9 mouse cellular contexts compared by ENCODE assay signal in genomic region chr4:56492537-56493221, GRCm38 (mm10).
DNase-seq lines count a peak whose midpoint lies in the region; ATAC-seq lines count a peak whose summit lies in the region.
"Had no signal": no experiment of that assay in that cellular context is flagged by ENCODE, and none has a peak within 500 bp of the region (broad histone marks: within the 10 kb centered on the region; RNA-seq: fewer than 3 reads in every experiment).

No protein-coding gene starts in this region.

- H3K9ac ChIP-seq in hindbrain, embryonic 15.5 days: no peak overlapping the region
- H3K9ac ChIP-seq: liver, embryonic 15.5 days had no signal

- H3K27ac ChIP-seq in hindbrain, embryonic 15.5 days (replicated peaks): no peak overlapping the region
- H3K27ac ChIP-seq: liver, embryonic 15.5 days had no signal

- peaks cover 6% of the 10 kb centered on the region; the same call in 1 of the 2 replicates for H3K4me1 ChIP-seq in hindbrain, embryonic 15.5 days (replicated peaks)
- H3K4me1 ChIP-seq: liver, embryonic 15.5 days had no signal

- no peaks in the 10 kb centered on the region for H3K9me3 ChIP-seq in hindbrain, embryonic 15.5 days
- H3K9me3 ChIP-seq: liver, embryonic 15.5 days had no signal

- DNase-seq in adipocyte (ENCODE audit: low spot score): peak; percentile 84
- DNase-seq in cerebellum, postnatal 10 days: peak; percentile 70 to 80
- DNase-seq in frontal cortex, postnatal 25 days (ENCODE audit: low spot score in 2 of 2): peak; percentile 42 to 55
- DNase-seq in layer of hippocampus, postnatal 10 days (ENCODE audit: low spot score in 2 of 2): peak; percentile 54 to 61
- peak; percentile 53 to 67 for DNase-seq in lung, postnatal 4 days
- DNase-seq in right cerebral cortex, postnatal 25 days: peak; percentile 65

- WGBS in hindbrain, embryonic 15.5 days: 32% methylated on average over 16 of the region's 16 CpGs

- H3K36me3 ChIP-seq in hindbrain, embryonic 15.5 days: no peaks in the 10 kb centered on the region
- H3K36me3 ChIP-seq: liver, embryonic 15.5 days had no signal

- H3K4me2 ChIP-seq in hindbrain, embryonic 15.5 days: peak overlapping the region; percentile 39
- H3K4me2 ChIP-seq: liver, embryonic 15.5 days had no signal

- no peaks in the 10 kb centered on the region for H3K27me3 ChIP-seq in hindbrain, embryonic 15.5 days
- H3K27me3 ChIP-seq: liver, embryonic 15.5 days had no signal

- H3K4me3 ChIP-seq in hindbrain, embryonic 15.5 days: peak overlapping the region; percentile 17
- H3K4me3 ChIP-seq: liver, embryonic 15.5 days had no signal

- peak; percentile 83 for ATAC-seq in hindbrain, embryonic 15.5 days (ENCODE audit: low FRiP score, low read depth)
- no peak; the same call in 1 of the 2 replicates for ATAC-seq in megakaryocyte, adult 5-6 weeks (ENCODE audit: poor library complexity, severe bottlenecking)
